Mouse (Mus musculus): ENCODE measurements around the gene Slc26a1.

- TF ChIP-seq CTCF (IDR thresholded peaks at IDR 0.05; ENCODE audit: low read depth) = no peak
- TF ChIP-seq EP300 (IDR thresholded peaks at IDR 0.05; ENCODE audit: low read depth) = no peak
Observed at GRCm38 (mm10) chr5:108718051-108718450, 42.7 kb upstream of the Slc26a1 start.

Data from liver, postnatal 0 days (tissue).